Mouse (Mus musculus): ENCODE measurements around the gene Nup85.

- TF ChIP-seq CTCF (conservative IDR thresholded peaks at IDR 0.05; ENCODE audit: low read length), result no peak
- TF ChIP-seq POU5F1 (IDR thresholded peaks at IDR 0.05; ENCODE audit: borderline replicate concordance, low read length), result no peak
Measured at GRCm38 (mm10) chr11:115598309-115598708, 34.1 kb downstream of the Nup85 start.
